Mouse (Mus musculus) myocyte (in vitro differentiated cells): ENCODE data around the gene Pou5f1.

Experiments used
- MYOD1 ChIP-seq, 3 experiments: IDR thresholded peaks; one replicate each; pipeline ENCODE4 v1.6.1; 2011; ENCODE audit warnings: control low read depth in 2 of 3, low read depth in 2 of 3, mild to moderate bottlenecking in 2 of 3, moderate library complexity in 1 of 3; ENCODE audit not compliant: insufficient read length in 2 of 3, control insufficient read depth in 1 of 3
- MYOG ChIP-seq, 3 experiments: IDR thresholded peaks; one replicate each; pipeline ENCODE4 v1.6.1; 2011; ENCODE audit warnings: control low read depth in 2 of 3, low read depth in 2 of 3, mild to moderate bottlenecking in 2 of 3; ENCODE audit not compliant: insufficient read length in 2 of 3, control insufficient read depth in 1 of 3, insufficient read depth in 1 of 3
- POLR2A ChIP-seq: IDR thresholded peaks from one replicate; pipeline ENCODE4 v1.6.1; 2011; ENCODE audit warnings: low read depth, mild to moderate bottlenecking, control low read depth, moderate library complexity; ENCODE audit not compliant: insufficient read length
- POLR2AphosphoS2 ChIP-seq: IDR thresholded peaks from one replicate; pipeline ENCODE4 v1.6.1; 2011; ENCODE audit warnings: low read depth, control low read depth; ENCODE audit not compliant: insufficient read length
- REST ChIP-seq: IDR thresholded peaks from one replicate; pipeline ENCODE4 v1.6.1; 2011; ENCODE audit warnings: mild to moderate bottlenecking, control low read depth, moderate library complexity; ENCODE audit not compliant: insufficient read depth, insufficient read length

GRCm38 (mm10) chr17:35516652-35517500 lies 11.1 kb downstream of the Pou5f1 start, which contains the start of the genes Tcf19 and Cchcr1:
- peak; percentile 35 for TF ChIP-seq POLR2A
- no peak for TF ChIP-seq POLR2AphosphoS2
- TF ChIP-seq MYOG (IDR thresholded peaks at IDR 0.05; ENCODE audit: control insufficient read depth in 1 of 3, insufficient read depth in 1 of 3, insufficient read length in 2 of 3, low read depth in 2 of 3) = no peak
- TF ChIP-seq REST = no peak
- TF ChIP-seq MYOD1 (IDR thresholded peaks at IDR 0.05; ENCODE audit: control insufficient read depth in 1 of 3, insufficient read length in 2 of 3, low read depth in 2 of 3) = no peak
